Mouse (Mus musculus) liver, embryonic 12.5 days (tissue): ENCODE measurements at regions not wholly inside any gene's neighbourhood (a gene's known extent, or its start where the extent isn't known, plus 50 kb on each side); places are given as distances from the start of the nearest gene placed in this dataset.

Source experiments
- ATAC-seq: fragments of 200-750 bp; cut with Nextera tagmentation; 2 replicates; pipeline ENCODE4 v1.8.0; 2017; ENCODE audit warnings: moderate number of reproducible peaks, mild to moderate bottlenecking, moderate library complexity
- H3K27ac ChIP-seq: fragments of 300-500 bp; sonication (generic); 2 replicates; pipeline ENCODE4 v1.5.1; 2016; ENCODE audit warnings: mild to moderate bottlenecking
- H3K27me3 ChIP-seq: fragments of 300-500 bp; sonication (generic); replicated peaks from 2 replicates; pipeline ENCODE4 v1.6.1; 2016; ENCODE audit warnings: mild to moderate bottlenecking, moderate library complexity
- H3K36me3 ChIP-seq: fragments of 300-500 bp; sonication (generic); 2 replicates; pipeline ENCODE4 v1.6.1; 2016; ENCODE audit warnings: mild to moderate bottlenecking, moderate library complexity
- H3K4me1 ChIP-seq: fragments of 300-500 bp; sonication (generic); 2 replicates; pipeline ENCODE4 v1.6.1; 2016
- H3K4me2 ChIP-seq: fragments of 300-500 bp; sonication (generic); 2 replicates; pipeline ENCODE4 v1.6.1; 2016; ENCODE audit warnings: mild to moderate bottlenecking, moderate library complexity
- H3K4me3 ChIP-seq: fragments of 300-500 bp; sonication (generic); 2 replicates; pipeline ENCODE4 v1.5.1; 2016; ENCODE audit warnings: mild to moderate bottlenecking, moderate library complexity
- H3K9ac ChIP-seq: fragments of 300-500 bp; sonication (generic); 2 replicates; pipeline ENCODE4 v1.6.1; 2016; ENCODE audit warnings: mild to moderate bottlenecking, moderate library complexity
- H3K9me3 ChIP-seq: fragments of 300-500 bp; sonication (generic); replicated peaks from 2 replicates; pipeline ENCODE4 v1.6.1; 2016; ENCODE audit warnings: mild to moderate bottlenecking, moderate library complexity
- WGBS: fragments of 180-500 bp; shearing (Covaris S2); methylation state at CpG from one replicate; pipeline ENCODE4 v1.1.7; 2016; ENCODE audit not compliant: insufficient replicate concordance; 5-methylcytosine and 5-hydroxymethylcytosine counted together

GRCm38 (mm10) chr15:93091396-93091795 is 183.6 kb downstream of the Gxylt1 start:
- no peak for ATAC-seq
- H3K36me3 ChIP-seq = no peaks in the 10 kb centered on the region
- H3K9me3 ChIP-seq = no peaks in the 10 kb centered on the region
- no peak overlapping the region for H3K9ac ChIP-seq
- H3K4me1 ChIP-seq = peaks cover 24% of the 10 kb centered on the region
- no peak overlapping the region for H3K4me3 ChIP-seq
- H3K27me3 ChIP-seq = no peaks in the 10 kb centered on the region
- 28% methylated on average over 2 of the region's 2 CpGs for WGBS
- no peak overlapping the region for H3K4me2 ChIP-seq
- H3K27ac ChIP-seq = no peak overlapping the region

- no peaks in the 10 kb centered on the region for H3K27me3 ChIP-seq
- ATAC-seq = no peak
- H3K4me3 ChIP-seq = no peak overlapping the region
- H3K9me3 ChIP-seq = no peaks in the 10 kb centered on the region
- WGBS = 24% methylated on average over 13 of the region's 13 CpGs
- H3K27ac ChIP-seq = no peak overlapping the region
- H3K4me1 ChIP-seq = peaks cover 18% of the 10 kb centered on the region
- H3K9ac ChIP-seq = no peak overlapping the region
- no peak overlapping the region for H3K4me2 ChIP-seq
- no peaks in the 10 kb centered on the region for H3K36me3 ChIP-seq
Measured at GRCm38 (mm10) chr15:93089347-93089746, 185.6 kb downstream of the Gxylt1 start.

- Histone ChIP-seq H3K27ac (no peak overlapping the region), H3K9ac (no peak overlapping the region), H3K27me3 (no peaks in the 10 kb centered on the region), H3K4me2 (no peak overlapping the region), H3K36me3 (no peaks in the 10 kb centered on the region), H3K4me1 (no peaks in the 10 kb centered on the region), H3K9me3 (no peaks in the 10 kb centered on the region), H3K4me3 (no peak overlapping the region)
- WGBS = 55% methylated on average over 14 of the region's 14 CpGs
- ATAC-seq = no peak
Measured at GRCm38 (mm10) chr15:93084967-93085617, 189.9 kb downstream of the Gxylt1 start.

GRCm38 (mm10) chr15:93074070-93074469 is 200.9 kb downstream of the Gxylt1 start:
- no peak overlapping the region for H3K4me3 ChIP-seq
- no peaks in the 10 kb centered on the region for H3K36me3 ChIP-seq
- no peak overlapping the region for H3K9ac ChIP-seq
- no peak overlapping the region for H3K4me2 ChIP-seq
- no peak for ATAC-seq
- no peak overlapping the region for H3K27ac ChIP-seq
- H3K27me3 ChIP-seq = no peaks in the 10 kb centered on the region
- H3K4me1 ChIP-seq = no peaks in the 10 kb centered on the region
- no peaks in the 10 kb centered on the region for H3K9me3 ChIP-seq
- WGBS = 42% methylated on average over 6 of the region's 6 CpGs

GRCm38 (mm10) chr15:93062213-93063131 is 212.5 kb downstream of the Gxylt1 start:
- H3K4me2 ChIP-seq = no peak overlapping the region
- H3K9ac ChIP-seq = no peak overlapping the region
- no peak overlapping the region for H3K27ac ChIP-seq
- H3K9me3 ChIP-seq = no peaks in the 10 kb centered on the region
- no peaks in the 10 kb centered on the region for H3K27me3 ChIP-seq
- H3K4me1 ChIP-seq = no peaks in the 10 kb centered on the region
- no peaks in the 10 kb centered on the region for H3K36me3 ChIP-seq
- 62% methylated on average over 10 of the region's 10 CpGs for WGBS
- no peak overlapping the region for H3K4me3 ChIP-seq
- ATAC-seq = no peak

- 72% methylated on average over 3 of the region's 3 CpGs for WGBS
- Histone ChIP-seq H3K9ac (no peak overlapping the region), H3K27me3 (no peaks in the 10 kb centered on the region), H3K9me3 (peaks cover 9% of the 10 kb centered on the region; the same call in 1 of the 2 replicates), H3K4me2 (no peak overlapping the region), H3K4me3 (no peak overlapping the region), H3K27ac (no peak overlapping the region), H3K36me3 (no peaks in the 10 kb centered on the region), H3K4me1 (no peaks in the 10 kb centered on the region)
- no peak for ATAC-seq
Measured at GRCm38 (mm10) chr15:93053471-93053870, 221.5 kb downstream of the Gxylt1 start.

GRCm38 (mm10) chr15:93027185-93027584 is 247.8 kb downstream of the Gxylt1 start:
- Histone ChIP-seq H3K27me3 (no peaks in the 10 kb centered on the region), H3K4me3 (no peak overlapping the region), H3K4me2 (no peak overlapping the region), H3K27ac (no peak overlapping the region), H3K36me3 (no peaks in the 10 kb centered on the region), H3K9me3 (no peaks in the 10 kb centered on the region), H3K4me1 (no peaks in the 10 kb centered on the region), H3K9ac (no peak overlapping the region)
- WGBS = 32% methylated on average over 6 of the region's 6 CpGs
- no peak for ATAC-seq

GRCm38 (mm10) chr15:93026456-93027078 is 248.4 kb downstream of the Gxylt1 start:
- Histone ChIP-seq H3K36me3 (no peaks in the 10 kb centered on the region), H3K9me3 (no peaks in the 10 kb centered on the region), H3K4me1 (no peaks in the 10 kb centered on the region), H3K4me3 (no peak overlapping the region), H3K27me3 (no peaks in the 10 kb centered on the region), H3K9ac (no peak overlapping the region), H3K4me2 (no peak overlapping the region), H3K27ac (no peak overlapping the region)
- ATAC-seq = no peak
- WGBS = 42% methylated on average over 11 of the region's 11 CpGs

GRCm38 (mm10) chr15:93025791-93026190 is 249.2 kb downstream of the Gxylt1 start:
- no peak for ATAC-seq
- Histone ChIP-seq H3K27ac (no peak overlapping the region), H3K4me2 (no peak overlapping the region), H3K9ac (no peak overlapping the region), H3K4me3 (no peak overlapping the region), H3K27me3 (no peaks in the 10 kb centered on the region), H3K4me1 (no peaks in the 10 kb centered on the region), H3K9me3 (no peaks in the 10 kb centered on the region), H3K36me3 (no peaks in the 10 kb centered on the region)
- WGBS = 42% methylated on average over 9 of the region's 9 CpGs

GRCm38 (mm10) chr15:93024171-93024570 is 250.8 kb downstream of the Gxylt1 start:
- H3K27me3 ChIP-seq = no peaks in the 10 kb centered on the region
- H3K4me3 ChIP-seq = no peak overlapping the region
- no peaks in the 10 kb centered on the region for H3K9me3 ChIP-seq
- no peaks in the 10 kb centered on the region for H3K36me3 ChIP-seq
- H3K4me2 ChIP-seq = no peak overlapping the region
- no peak overlapping the region for H3K9ac ChIP-seq
- WGBS = 67% methylated on average over 6 of the region's 6 CpGs
- H3K4me1 ChIP-seq = no peaks in the 10 kb centered on the region
- no peak for ATAC-seq
- no peak overlapping the region for H3K27ac ChIP-seq

GRCm38 (mm10) chr15:93011166-93011565 is 263.8 kb downstream of the Gxylt1 start:
- 72% methylated on average over 5 of the region's 5 CpGs for WGBS
- no peak overlapping the region for H3K9ac ChIP-seq
- no peak overlapping the region for H3K4me3 ChIP-seq
- ATAC-seq = no peak
- no peaks in the 10 kb centered on the region for H3K36me3 ChIP-seq
- H3K4me2 ChIP-seq = no peak overlapping the region
- H3K27ac ChIP-seq = no peak overlapping the region
- H3K4me1 ChIP-seq = peaks cover 1% of the 10 kb centered on the region
- H3K9me3 ChIP-seq = no peaks in the 10 kb centered on the region
- H3K27me3 ChIP-seq = no peaks in the 10 kb centered on the region

GRCm38 (mm10) chr15:93010629-93011028 is 264.4 kb downstream of the Gxylt1 start:
- H3K9me3 ChIP-seq = no peaks in the 10 kb centered on the region
- H3K4me2 ChIP-seq = no peak overlapping the region
- whole genome bisulfite sequencing = 27% methylated on average over 2 of the region's 2 CpGs
- no peaks in the 10 kb centered on the region for H3K36me3 ChIP-seq
- no peak for ATAC-seq
- H3K4me3 ChIP-seq = no peak overlapping the region
- H3K9ac ChIP-seq = no peak overlapping the region
- no peaks in the 10 kb centered on the region for H3K27me3 ChIP-seq
- no peak overlapping the region for H3K27ac ChIP-seq
- H3K4me1 ChIP-seq = peaks cover 6% of the 10 kb centered on the region
